Mouse (Mus musculus): ENCODE measurements around the gene Dgkh. TPM values are rescaled to one million over a fixed set of nuclear protein-coding genes. Genes with fewer than 3 reads are reported as not detected.
A peak's percentile ranks its signal among the peaks of the same experiment; 100 is the strongest.

The Dgkh gene
- polyA plus RNA-seq, 1 experiment from 2014 or later, result 4.4 TPM

- ATAC-seq (ENCODE audit: low read depth) (no peak), DNase-seq (ENCODE audit: low spot score) (no peak)
- H3K4me2 ChIP-seq (ENCODE audit: low read depth, low read length), result no peak overlapping the region
- no peak overlapping the region for H3K27ac ChIP-seq (replicated peaks; ENCODE audit: low read depth, low read length)
- no peak overlapping the region for H3K4me3 ChIP-seq (ENCODE audit: low read depth, low read length)
- no peaks in the 10 kb centered on the region for H3K4me1 ChIP-seq (ENCODE audit: control insufficient read depth, insufficient read depth, low read length)
- no peaks in the 10 kb centered on the region for H3K36me3 ChIP-seq (ENCODE audit: control insufficient read depth, insufficient read depth, low read length)
- H3K9ac ChIP-seq (ENCODE audit: low read depth, low read length), result no peak overlapping the region
- no peaks in the 10 kb centered on the region for H3K9me3 ChIP-seq (ENCODE audit: control insufficient read depth, low read length)
- 85% methylated on average over 8 of the region's 8 CpGs for WGBS
- H3K27me3 ChIP-seq (replicated peaks; ENCODE audit: control insufficient read depth, insufficient read depth, low read length), result no peaks in the 10 kb centered on the region
These were observed 203.8 kb downstream of the Dgkh start for GRCm38 (mm10) chr14:78528461-78529425.

- 61% methylated on average over 6 of the region's 6 CpGs for WGBS
- DNase-seq (ENCODE audit: low spot score) (no peak), ATAC-seq (ENCODE audit: low read depth) (no peak)
- no peak overlapping the region for H3K4me3 ChIP-seq (ENCODE audit: low read depth, low read length)
- H3K27ac ChIP-seq (replicated peaks; ENCODE audit: low read depth, low read length), result no peak overlapping the region
- no peaks in the 10 kb centered on the region for H3K27me3 ChIP-seq (replicated peaks; ENCODE audit: control insufficient read depth, insufficient read depth, low read length)
- no peaks in the 10 kb centered on the region for H3K9me3 ChIP-seq (ENCODE audit: control insufficient read depth, low read length)
- 0 out of 2 replicates have a peak, but pooled peaks cover 4% of the 10 kb centered on the region for H3K36me3 ChIP-seq (ENCODE audit: control insufficient read depth, insufficient read depth, low read length)
- no peak overlapping the region for H3K9ac ChIP-seq (ENCODE audit: low read depth, low read length)
- H3K4me2 ChIP-seq (ENCODE audit: low read depth, low read length), result no peak overlapping the region
- H3K4me1 ChIP-seq (ENCODE audit: control insufficient read depth, insufficient read depth, low read length), result no peaks in the 10 kb centered on the region
These were observed 205.7 kb downstream of the Dgkh start for GRCm38 (mm10) chr14:78526907-78527306.

- 55% methylated on average over 3 of the region's 3 CpGs for WGBS
- ATAC-seq (ENCODE audit: low read depth), result no peak
These were observed 206.1 kb downstream of the Dgkh start for GRCm38 (mm10) chr14:78526475-78526874.

GRCm38 (mm10) chr14:78525611-78526457, 206.7 kb downstream of the Dgkh start:
- Histone ChIP-seq H3K27ac (replicated peaks; ENCODE audit: low read depth, low read length) (no peak overlapping the region), H3K9me3 (ENCODE audit: control insufficient read depth, low read length) (no peaks in the 10 kb centered on the region), H3K4me2 (ENCODE audit: low read depth, low read length) (no peak overlapping the region), H3K36me3 (ENCODE audit: control insufficient read depth, insufficient read depth, low read length) (peaks cover 10% of the 10 kb centered on the region), H3K9ac (ENCODE audit: low read depth, low read length) (no peak overlapping the region), H3K27me3 (replicated peaks; ENCODE audit: control insufficient read depth, insufficient read depth, low read length) (no peaks in the 10 kb centered on the region), H3K4me1 (ENCODE audit: control insufficient read depth, insufficient read depth, low read length) (no peaks in the 10 kb centered on the region), H3K4me3 (ENCODE audit: low read depth, low read length) (no peak overlapping the region)
- ATAC-seq (ENCODE audit: low read depth) (peak; percentile 22; the same call in 1 of the 2 replicates), DNase-seq (ENCODE audit: low spot score) (no peak)
- WGBS, result 97% methylated on average over 3 of the region's 3 CpGs

More at GRCm38 (mm10) chr14:78526475-78526874, 206.1 kb downstream of the Dgkh start:
- no peak overlapping the region for H3K4me3 ChIP-seq (ENCODE audit: low read depth, low read length)
- H3K27ac ChIP-seq (replicated peaks; ENCODE audit: low read depth, low read length), result no peak overlapping the region
- no peaks in the 10 kb centered on the region for H3K9me3 ChIP-seq (ENCODE audit: control insufficient read depth, low read length)
- no peak for DNase-seq (ENCODE audit: low spot score)
- no peak overlapping the region for H3K9ac ChIP-seq (ENCODE audit: low read depth, low read length)
- peaks cover 8% of the 10 kb centered on the region for H3K36me3 ChIP-seq (ENCODE audit: control insufficient read depth, insufficient read depth, low read length)
- no peak overlapping the region for H3K4me2 ChIP-seq (ENCODE audit: low read depth, low read length)
- H3K27me3 ChIP-seq (replicated peaks; ENCODE audit: control insufficient read depth, insufficient read depth, low read length), result no peaks in the 10 kb centered on the region
- no peaks in the 10 kb centered on the region for H3K4me1 ChIP-seq (ENCODE audit: control insufficient read depth, insufficient read depth, low read length)

- no peak for DNase-seq (ENCODE audit: low spot score)
- no peaks in the 10 kb centered on the region for H3K4me1 ChIP-seq (ENCODE audit: control insufficient read depth, insufficient read depth, low read length)
- no peak for ATAC-seq (ENCODE audit: low read depth)
- H3K4me3 ChIP-seq (ENCODE audit: low read depth, low read length), result no peak overlapping the region
- H3K27ac ChIP-seq (replicated peaks; ENCODE audit: low read depth, low read length), result no peak overlapping the region
- no peaks in the 10 kb centered on the region for H3K9me3 ChIP-seq (ENCODE audit: control insufficient read depth, low read length)
- no peak overlapping the region for H3K4me2 ChIP-seq (ENCODE audit: low read depth, low read length)
- WGBS, result 87% methylated on average over 2 of the region's 2 CpGs
- no peaks in the 10 kb centered on the region for H3K27me3 ChIP-seq (replicated peaks; ENCODE audit: control insufficient read depth, insufficient read depth, low read length)
- peaks cover 13% of the 10 kb centered on the region for H3K36me3 ChIP-seq (ENCODE audit: control insufficient read depth, insufficient read depth, low read length)
- H3K9ac ChIP-seq (ENCODE audit: low read depth, low read length), result no peak overlapping the region
These were observed 207.5 kb downstream of the Dgkh start for GRCm38 (mm10) chr14:78525059-78525458.

- Histone ChIP-seq H3K36me3 (ENCODE audit: control insufficient read depth, insufficient read depth, low read length) (peaks cover 87% of the 10 kb centered on the region), H3K27me3 (replicated peaks; ENCODE audit: control insufficient read depth, insufficient read depth, low read length) (no peaks in the 10 kb centered on the region), H3K4me1 (ENCODE audit: control insufficient read depth, insufficient read depth, low read length) (no peaks in the 10 kb centered on the region), H3K27ac (replicated peaks; ENCODE audit: low read depth, low read length) (no peak overlapping the region), H3K4me2 (ENCODE audit: low read depth, low read length) (no peak overlapping the region), H3K4me3 (ENCODE audit: low read depth, low read length) (no peak overlapping the region), H3K9ac (ENCODE audit: low read depth, low read length) (no peak overlapping the region), H3K9me3 (ENCODE audit: control insufficient read depth, low read length) (no peaks in the 10 kb centered on the region)
- ATAC-seq (ENCODE audit: low read depth), result no peak
- peak; percentile 26 for DNase-seq (ENCODE audit: low spot score)
- WGBS, result 77% methylated on average over 8 of the region's 9 CpGs
These were observed 221.9 kb downstream of the Dgkh start for GRCm38 (mm10) chr14:78510713-78511112.

GRCm38 (mm10) chr14:78509791-78510190, 222.8 kb downstream of the Dgkh start:
- WGBS, result 86% methylated on average over 6 of the region's 6 CpGs
- no peak overlapping the region for H3K4me3 ChIP-seq (ENCODE audit: low read depth, low read length)
- H3K9ac ChIP-seq (ENCODE audit: low read depth, low read length), result no peak overlapping the region
- peaks cover 89% of the 10 kb centered on the region for H3K36me3 ChIP-seq (ENCODE audit: control insufficient read depth, insufficient read depth, low read length)
- H3K27me3 ChIP-seq (replicated peaks; ENCODE audit: control insufficient read depth, insufficient read depth, low read length), result no peaks in the 10 kb centered on the region
- H3K9me3 ChIP-seq (ENCODE audit: control insufficient read depth, low read length), result no peaks in the 10 kb centered on the region
- DNase-seq (ENCODE audit: low spot score), result no peak
- no peaks in the 10 kb centered on the region for H3K4me1 ChIP-seq (ENCODE audit: control insufficient read depth, insufficient read depth, low read length)
- no peak for ATAC-seq (ENCODE audit: low read depth)
- H3K27ac ChIP-seq (replicated peaks; ENCODE audit: low read depth, low read length), result no peak overlapping the region
- H3K4me2 ChIP-seq (ENCODE audit: low read depth, low read length), result no peak overlapping the region

Data from embryonic facial prominence, embryonic 14.5 days (tissue).